Mouse (Mus musculus): ENCODE measurements at regions not wholly inside any gene's neighbourhood (a gene's known extent, or its start where the extent isn't known, plus 50 kb on each side); places are given as distances from the start of the nearest gene placed in this dataset.

- TF ChIP-seq CTCF (conservative IDR thresholded peaks at IDR 0.05; ENCODE audit: low read length) (peak; percentile 29), POU5F1 (IDR thresholded peaks at IDR 0.05; ENCODE audit: borderline replicate concordance, low read length) (no peak)
Observed at GRCm38 (mm10) chr7:93147379-93147778, 67.7 kb downstream of the Fam181b start.
